Mouse (Mus musculus) heart, adult 2 months (tissue): ENCODE data around the gene 4833439L19Rik. TPM values are rescaled to one million over a fixed set of nuclear protein-coding genes. Genes with fewer than 3 reads are reported as not detected.

Source experiments
- DNase-seq, 2 experiments: peaks; one replicate each; pipeline ENCODE4 v3.0.0; 2021
- H3K27ac ChIP-seq: fragments of 200-600 bp; 2 replicates; pipeline ENCODE4 v1.8.1; 2022
- H3K27me3 ChIP-seq: fragments of 200-500 bp; 2 replicates; pipeline ENCODE4 v1.6.1; 2012; ENCODE audit warnings: mild to moderate bottlenecking, low read length, inconsistent platforms, mixed read lengths; ENCODE audit not compliant: control insufficient read depth, insufficient read depth
- H3K36me3 ChIP-seq: fragments of 200-500 bp; 2 replicates; pipeline ENCODE4 v1.6.1; 2012; ENCODE audit warnings: low read length, inconsistent platforms; ENCODE audit not compliant: control insufficient read depth, insufficient read depth
- H3K4me1 ChIP-seq: fragments of 200-500 bp; 2 replicates; pipeline ENCODE4 v1.6.1; 2011; ENCODE audit warnings: low read length; ENCODE audit not compliant: control insufficient read depth, insufficient read depth
- H3K4me3 ChIP-seq: fragments of 200-600 bp; 2 replicates; pipeline ENCODE4 v1.8.1; 2022
- H3K79me2 ChIP-seq: fragments of 200-500 bp; replicated peaks from 2 replicates; pipeline ENCODE4 v1.6.1; 2012; ENCODE audit warnings: mild to moderate bottlenecking, inconsistent platforms, low read length, moderate library complexity, mixed read lengths; ENCODE audit not compliant: control insufficient read depth, insufficient read depth
- H3K9ac ChIP-seq: fragments of 200-500 bp; 2 replicates; pipeline ENCODE4 v1.6.1; 2012; ENCODE audit warnings: low read depth, mild to moderate bottlenecking, control low read depth, inconsistent platforms, low read length, mixed read lengths
- CTCF ChIP-seq: fragments of 200-600 bp; IDR thresholded peaks from 2 replicates; pipeline ENCODE4 v1.8.1; 2022; ENCODE audit warnings: antibody characterized with exemption, mild to moderate bottlenecking, moderate library complexity
- EP300 ChIP-seq: fragments of 200-500 bp; IDR thresholded peaks from 2 replicates; pipeline ENCODE4 v1.6.1; 2011; ENCODE audit warnings: low read depth, low read length, control low read depth; ENCODE audit not compliant: insufficient read depth
- POLR2A ChIP-seq: fragments of 200-500 bp; IDR thresholded peaks from 2 replicates; pipeline ENCODE4 v1.6.1; 2011; ENCODE audit warnings: mild to moderate bottlenecking, low read depth, low read length, control low read depth; ENCODE audit not compliant: insufficient read depth
- WGBS: fragments of 180-500 bp; shearing (Covaris S2); methylation state at CpG from one replicate; pipeline ENCODE4 v1.1.7; 2018; 5-methylcytosine and 5-hydroxymethylcytosine counted together
- intact Hi-C: fragments of 180-260 bp; cut with DNase I; formaldehyde crosslinking; loops from one replicate; pipeline ENCODE4 v1.15.1; 2025
- polyA plus RNA-seq: library from polyadenylated mRNA; depleted of rRNA; stranded (reverse); fragments of >200 nt; gene quantifications from 2 replicates; pipeline ENCODE4 v1.2.3, GENCODE M21; 2012
- total RNA-seq, 2 experiments: library from RNA; stranded (reverse); gene quantifications; 2 replicates each; pipeline ENCODE4 v1.2.3; 2021

4833439L19Rik gene
- total and polyA plus RNA-seq, 3 experiments = 84.8 to 114 (median 93.1) TPM

DNA sequence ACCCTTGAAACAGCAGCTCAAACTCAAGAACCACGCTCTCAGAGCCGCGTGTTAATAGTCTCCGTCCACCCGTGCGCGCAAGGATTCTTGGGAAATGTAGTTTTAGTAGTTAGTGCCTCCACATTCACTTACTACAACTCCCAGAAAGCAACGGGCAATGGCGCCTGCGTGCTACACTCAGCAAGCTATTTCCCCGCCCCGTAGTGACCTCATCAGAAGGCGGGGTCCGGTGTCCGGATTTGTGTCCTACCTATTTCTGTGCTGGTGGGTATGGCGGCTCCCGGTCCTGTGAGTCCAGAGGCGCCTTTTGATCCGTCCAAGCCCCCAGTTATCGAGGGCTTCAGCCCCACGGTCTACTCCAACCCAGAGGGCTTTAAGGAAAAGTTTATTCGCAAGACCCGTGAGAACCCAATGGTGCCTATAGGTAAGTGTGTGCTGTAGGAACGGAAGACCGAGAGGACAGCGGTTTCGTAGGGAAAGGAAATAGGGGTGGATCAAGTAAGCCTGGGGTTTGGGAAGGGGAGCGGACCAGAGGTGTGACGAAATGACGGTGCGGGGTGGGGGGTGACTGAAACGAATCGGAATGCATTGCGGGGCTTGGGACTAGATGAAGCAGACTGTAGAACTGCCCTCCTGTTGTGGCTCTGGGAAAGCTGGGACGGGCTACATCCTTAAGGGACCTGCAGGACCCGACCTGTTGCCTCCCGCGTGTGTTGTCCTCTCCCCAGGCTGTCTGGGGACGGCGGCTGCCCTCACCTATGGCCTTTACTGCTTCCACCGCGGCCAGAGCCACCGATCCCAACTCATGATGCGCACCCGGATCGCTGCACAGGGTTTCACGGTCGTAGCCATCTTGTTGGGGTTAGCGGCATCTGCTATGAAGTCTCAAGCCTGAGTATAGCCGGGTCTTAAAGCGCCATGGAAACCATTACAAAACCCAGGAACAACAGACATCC, 25.0 kb upstream of the 4833439L19Rik start, which contains the start of the genes Nop16 and Higd2a:
Gene Nop16, minus strand, starts transcription at position 95 of the 956 bp plus-strand sequence.
Gene Higd2a, plus strand, starts transcription at position 212 of the 956 bp plus-strand sequence.
- intact Hi-C loops = loop anchor here (1.0 to 2.0 kb wide), 4 partner anchors 15 to 31 kb away; partner anchors contain the start of genes 4833439L19Rik, Arl10, Cltb and Faf2
- DNase-seq = peak; percentile 95 to 97
- Histone ChIP-seq H3K79me2 (peaks cover 1% of the 10 kb centered on the region; the same call in 1 of the 2 replicates), H3K4me1 (peaks cover 4% of the 10 kb centered on the region), H3K9ac (peak within 1 kb of the TSS; percentile 94), H3K27me3 (no peaks in the 10 kb centered on the region), H3K27ac (peak within 1 kb of the TSS; percentile 94), H3K4me3 (peak within 1 kb of the TSS; percentile 65), H3K36me3 (no peaks in the 10 kb centered on the region)
- TF ChIP-seq CTCF (no peak), POLR2A (peak; percentile 93), EP300 (no peak)
- WGBS = under 1% methylated on average over 51 of the region's 51 CpGs

- TF ChIP-seq EP300 (no peak), POLR2A (no peak), CTCF (no peak)
- H3K79me2 ChIP-seq = peaks cover 1% of the 10 kb centered on the region; the same call in 1 of the 2 replicates
- H3K36me3 ChIP-seq = no peaks in the 10 kb centered on the region
- no peak for DNase-seq
- 1% methylated on average over 24 of the region's 24 CpGs for WGBS
- H3K4me1 ChIP-seq = peaks cover 4% of the 10 kb centered on the region
- peak overlapping the region; percentile 60 for H3K9ac ChIP-seq
- intact Hi-C loops = no loop called here
- H3K27ac ChIP-seq = peak overlapping the region; percentile 94
- peak overlapping the region; percentile 65 for H3K4me3 ChIP-seq
- H3K27me3 ChIP-seq = no peaks in the 10 kb centered on the region
Measured at GRCm38 (mm10) chr13:54589414-54589995, 24.3 kb upstream of the 4833439L19Rik start.

DNA sequence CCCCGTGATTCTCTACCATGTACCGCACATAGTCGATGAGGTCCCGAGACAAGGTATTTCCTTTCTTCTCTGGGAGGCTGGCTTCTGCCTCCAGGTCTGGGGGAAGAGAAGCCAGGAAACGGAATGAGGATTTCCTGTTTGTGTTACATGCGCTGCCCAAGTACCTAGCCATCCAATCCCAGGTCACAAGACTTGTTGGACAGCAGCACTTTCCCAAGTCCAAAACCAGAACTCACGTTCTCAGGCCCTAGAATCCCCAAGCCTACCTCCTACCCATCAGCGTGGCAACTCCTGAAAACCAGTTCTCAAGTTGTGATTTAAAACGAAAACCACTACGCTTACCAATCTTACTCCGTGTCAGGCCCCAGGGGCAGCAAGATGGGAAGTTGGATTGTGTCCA, 20.6 kb upstream of the 4833439L19Rik start:
- no peak overlapping the region for H3K9ac ChIP-seq
- H3K4me3 ChIP-seq = no peak overlapping the region
- H3K79me2 ChIP-seq = peaks cover 1% of the 10 kb centered on the region; the same call in 1 of the 2 replicates
- WGBS = 64% methylated on average over 11 of the region's 11 CpGs
- 0 out of 2 replicates have a peak, but pooled peaks cover 2% of the 10 kb centered on the region for H3K36me3 ChIP-seq
- H3K27ac ChIP-seq = peak overlapping the region; percentile 18
- intact Hi-C loops = no loop called here
- no peaks in the 10 kb centered on the region for H3K27me3 ChIP-seq
- H3K4me1 ChIP-seq = peaks cover 7% of the 10 kb centered on the region
- TF ChIP-seq CTCF = no peak
- TF ChIP-seq POLR2A = no peak
- TF ChIP-seq EP300 = no peak
- no peak for DNase-seq

DNA sequence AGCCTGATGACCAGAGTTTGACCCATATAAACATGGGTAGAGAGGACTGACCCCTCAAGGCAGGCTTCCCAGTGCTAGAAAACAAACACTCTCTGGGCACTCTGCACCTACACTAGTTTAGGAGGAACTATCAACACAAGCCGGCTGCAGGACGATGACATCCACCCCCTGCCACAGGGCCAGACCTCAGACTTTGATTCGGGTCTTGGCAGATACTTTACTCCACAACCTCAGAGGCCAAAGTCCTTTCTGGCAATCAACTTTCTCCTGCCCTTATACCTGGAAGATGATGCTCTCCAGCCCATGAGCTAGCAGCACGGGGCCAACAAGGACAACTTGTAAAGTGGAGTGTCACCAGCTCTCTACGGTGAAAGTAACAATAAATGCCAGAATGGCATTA, 17.6 kb upstream of the 4833439L19Rik start:
- DNase-seq = no peak
- Histone ChIP-seq H3K9ac (no peak overlapping the region), H3K36me3 (0 out of 2 replicates have a peak, but pooled peaks cover 2% of the 10 kb centered on the region), H3K27me3 (no peaks in the 10 kb centered on the region), H3K4me1 (peaks cover 7% of the 10 kb centered on the region), H3K4me3 (no peak overlapping the region), H3K79me2 (no peaks in the 10 kb centered on the region), H3K27ac (no peak overlapping the region; the same call in 1 of the 2 replicates)
- no peak for TF ChIP-seq CTCF
- TF ChIP-seq POLR2A = no peak
- no peak for TF ChIP-seq EP300
- intact Hi-C loops = no loop called here
- 88% methylated on average over 5 of the region's 5 CpGs for WGBS

GRCm38 (mm10) chr13:54582126-54582525, 16.9 kb upstream of the 4833439L19Rik start:
- Histone ChIP-seq H3K27ac (peak overlapping the region; percentile 20), H3K79me2 (no peaks in the 10 kb centered on the region), H3K36me3 (0 out of 2 replicates have a peak, but pooled peaks cover 2% of the 10 kb centered on the region), H3K9ac (no peak overlapping the region), H3K4me3 (no peak overlapping the region), H3K4me1 (peaks cover 7% of the 10 kb centered on the region), H3K27me3 (no peaks in the 10 kb centered on the region)
- no peak for TF ChIP-seq EP300
- no peak for TF ChIP-seq CTCF
- TF ChIP-seq POLR2A = no peak
- intact Hi-C loops = no loop called here
- no peak for DNase-seq
- WGBS = 49% methylated on average over 10 of the region's 10 CpGs
